Mouse (Mus musculus): ENCODE results near the gene Ciao2b.
"Not testable (repeated sequence)": the region's sequence is repeated elsewhere in the genome, so short reads cannot be mapped to it uniquely, and the experiment has no call there.

Gene Ciao2b

DNA sequence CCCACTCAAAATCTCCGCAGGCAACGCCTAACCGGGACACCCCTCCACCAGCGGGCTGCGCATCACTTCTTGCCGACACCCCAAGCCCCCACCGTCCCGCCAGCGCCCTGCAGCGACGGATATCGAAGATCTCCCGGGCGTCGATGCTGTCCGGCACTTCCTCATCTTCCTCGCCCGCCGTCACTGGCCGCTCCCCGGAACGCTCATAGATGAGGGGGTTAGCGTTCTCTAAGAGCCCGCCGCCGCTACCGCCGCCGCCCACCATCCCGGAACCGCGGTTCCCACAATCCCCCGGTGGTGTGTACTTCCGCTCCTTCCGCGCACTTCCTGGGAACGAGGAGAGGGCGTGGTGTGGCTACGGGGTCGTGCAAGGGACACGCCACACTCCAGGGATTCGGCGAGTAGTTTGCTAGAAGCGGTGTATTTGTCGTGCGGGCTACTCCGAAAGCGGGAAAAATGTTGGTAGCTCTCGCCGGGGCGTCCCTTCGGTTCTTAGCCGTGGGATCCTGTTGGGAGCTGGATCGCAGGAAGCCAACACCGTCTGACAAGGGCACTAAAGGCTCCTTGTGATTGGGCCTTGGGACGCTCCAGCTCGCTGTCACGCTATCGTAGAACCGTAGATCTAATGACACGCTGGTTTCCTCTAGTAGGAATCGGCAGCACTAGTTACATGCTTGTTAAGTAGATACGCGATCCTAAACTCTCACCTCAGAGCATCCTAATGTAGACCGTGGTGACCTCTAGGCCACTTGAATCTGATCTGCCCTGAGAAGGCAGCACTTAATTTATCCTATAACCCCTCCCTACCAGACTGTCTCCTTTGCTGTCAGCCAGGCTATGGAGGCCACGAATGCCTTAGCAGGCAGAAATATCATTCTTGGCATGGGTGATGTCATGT, at the start of gene Ciao2b:
Gene Ciao2b (minus strand): TSS at position 540 of the 898 bp plus-strand sequence.
- DNase-seq (ENCODE audit: low spot score), result peak; percentile 73

GRCm38 (mm10) chr8:104688433-104688832, 46.7 kb upstream of the Ciao2b start:
- DNase-seq (ENCODE audit: low spot score), result no peak

DNA sequence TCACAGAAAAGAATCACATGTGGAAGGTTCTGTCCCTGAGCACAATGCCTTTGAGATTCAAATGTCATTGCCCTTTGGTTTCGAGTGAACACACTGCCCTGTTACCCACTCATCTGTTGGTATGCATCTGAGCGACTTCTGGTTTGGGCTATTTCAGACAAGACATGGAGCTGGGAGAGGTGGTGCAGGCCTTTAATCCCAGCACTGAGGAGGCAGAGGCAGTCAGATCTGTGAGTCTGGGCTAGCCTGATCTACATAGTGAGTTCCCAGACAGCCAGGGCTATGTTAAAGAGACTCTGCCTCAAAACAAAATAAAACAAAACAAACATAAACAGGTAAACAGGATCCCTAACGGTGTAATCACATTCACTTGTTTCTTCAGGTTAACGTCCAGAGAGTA, 13.8 kb upstream of the Ciao2b start:
- DNase-seq (ENCODE audit: low spot score), result no peak

GRCm38 (mm10) chr8:104654984-104655383, 13.2 kb upstream of the Ciao2b start:
- peak; percentile 91 for DNase-seq (ENCODE audit: low spot score)

- DNase-seq (ENCODE audit: low spot score), result not testable (repeated sequence)
Measured at GRCm38 (mm10) chr8:104644187-104644586, 2.4 kb upstream of the Ciao2b start.

DNA sequence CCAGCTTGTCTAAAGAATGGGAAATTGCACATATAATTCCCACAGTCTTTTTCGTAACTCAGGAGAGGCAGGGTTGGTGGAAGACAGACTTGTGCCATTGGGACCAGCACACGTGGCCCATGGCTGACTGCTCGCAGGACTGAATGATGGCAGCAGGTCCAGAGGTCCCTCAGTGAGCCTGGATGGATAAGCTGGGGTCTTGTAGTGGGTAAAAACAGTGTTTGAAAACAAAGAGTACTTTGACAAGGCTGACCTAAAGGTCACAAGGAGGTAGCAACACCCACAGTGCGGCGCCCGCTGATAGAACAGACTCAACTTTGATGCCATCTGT, 524 bp upstream of the Ciao2b start:
- no peak for DNase-seq (ENCODE audit: low spot score)

GRCm38 (mm10) chr8:104640831-104641370, 864 bp downstream of the Ciao2b start:
- DNase-seq (ENCODE audit: low spot score), result no peak

DNA sequence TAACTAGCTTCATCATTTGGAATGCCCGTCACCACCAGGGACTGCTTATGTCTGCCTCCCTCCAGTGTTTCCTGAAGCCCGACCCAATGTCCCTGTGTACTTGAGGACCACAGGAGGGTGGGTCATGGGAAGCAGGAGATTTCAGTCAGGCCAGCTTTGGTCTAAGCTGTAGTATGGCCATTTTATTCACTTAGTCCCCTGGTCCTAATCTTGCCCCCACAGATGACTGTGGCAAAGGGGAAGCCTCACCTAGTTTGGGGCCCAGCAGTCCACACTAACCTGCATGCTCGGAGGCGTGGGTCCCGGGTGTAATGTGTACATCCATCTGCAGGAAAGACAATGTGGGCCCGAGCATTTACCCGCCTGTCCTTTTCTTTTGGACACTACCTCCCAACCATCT, 1.5 kb downstream of the Ciao2b start:
- DNase-seq (ENCODE audit: low spot score), result no peak

DNA sequence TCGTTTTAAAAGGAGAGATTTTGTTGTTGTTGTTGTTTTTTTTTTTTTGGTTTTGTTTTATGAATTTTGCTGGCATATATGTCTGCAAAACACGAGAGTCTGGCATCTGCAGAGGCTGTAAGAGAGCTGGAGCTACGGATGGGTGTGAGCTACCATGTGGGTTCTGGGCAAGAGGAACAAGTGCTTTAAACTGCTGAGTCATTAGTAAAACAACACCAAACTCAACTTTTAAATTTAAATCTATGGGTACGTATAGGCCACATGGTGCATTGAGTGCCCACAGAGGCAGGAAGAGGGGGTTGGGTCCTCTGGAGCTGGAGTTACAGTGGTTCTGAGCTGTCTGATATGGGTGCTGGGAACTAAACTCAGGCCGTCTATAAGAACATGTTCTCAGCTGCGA, 3.8 kb downstream of the Ciao2b start:
- DNase-seq (ENCODE audit: low spot score), result no peak

DNA sequence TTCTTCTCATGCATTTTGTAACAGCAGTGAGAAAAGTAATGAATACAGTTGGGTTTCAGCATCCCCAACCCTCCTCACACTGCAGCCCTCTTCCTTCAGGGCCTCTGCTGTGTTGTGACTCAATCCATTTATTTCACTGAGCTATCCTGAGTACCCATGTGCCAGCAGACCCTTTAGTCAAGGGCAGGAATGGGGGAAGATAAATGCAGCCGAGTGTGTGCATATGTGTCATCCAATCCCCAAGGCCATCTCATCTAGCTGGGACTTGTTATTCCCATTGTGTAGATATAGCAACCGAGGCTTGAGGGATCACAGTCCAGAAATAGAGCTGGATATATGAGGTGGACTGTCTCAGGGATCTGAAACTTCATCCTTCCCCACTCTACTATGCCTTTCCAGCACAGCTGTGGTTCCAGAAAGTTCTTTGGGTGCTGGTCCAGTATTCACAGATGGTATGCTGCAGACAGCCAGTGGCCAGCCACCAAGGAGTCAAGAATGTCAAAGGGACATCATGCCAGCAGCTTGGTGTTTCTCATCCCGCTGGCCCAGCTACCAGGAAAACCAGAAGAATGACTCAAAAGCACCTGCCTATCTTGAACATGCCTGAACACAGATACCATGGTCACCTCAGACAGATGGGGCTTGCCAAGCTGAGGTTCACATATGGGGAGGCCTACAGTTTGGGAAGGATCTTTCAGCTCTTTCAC, 6.6 kb downstream of the Ciao2b start:
- no peak for DNase-seq (ENCODE audit: low spot score)

GRCm38 (mm10) chr8:104633156-104633744, 8.5 kb downstream of the Ciao2b start:
- no peak for DNase-seq (ENCODE audit: low spot score)

DNA sequence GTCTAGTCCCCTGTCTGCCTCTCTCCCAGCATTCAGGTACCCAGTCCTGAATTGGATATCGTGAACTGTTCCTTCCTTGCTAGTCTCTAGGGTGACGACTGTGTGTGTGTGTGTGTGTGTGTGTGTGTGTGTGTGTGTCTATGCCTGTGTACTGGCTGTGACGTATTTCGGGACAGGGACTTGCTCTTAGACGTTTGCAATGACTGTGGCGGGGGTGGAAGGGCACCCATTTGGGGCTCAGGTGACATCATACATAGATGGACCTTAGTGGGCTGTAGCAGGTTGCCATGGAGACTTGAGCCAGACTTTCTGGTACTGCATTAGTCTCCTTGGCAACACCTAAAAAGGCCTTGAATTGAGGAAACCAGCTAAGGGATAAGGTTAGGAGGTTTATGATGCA, 9.3 kb downstream of the Ciao2b start:
- DNase-seq (ENCODE audit: low spot score), result no peak

GRCm38 (mm10) chr8:104631975-104632374, 9.8 kb downstream of the Ciao2b start:
- DNase-seq (ENCODE audit: low spot score), result no peak

DNA sequence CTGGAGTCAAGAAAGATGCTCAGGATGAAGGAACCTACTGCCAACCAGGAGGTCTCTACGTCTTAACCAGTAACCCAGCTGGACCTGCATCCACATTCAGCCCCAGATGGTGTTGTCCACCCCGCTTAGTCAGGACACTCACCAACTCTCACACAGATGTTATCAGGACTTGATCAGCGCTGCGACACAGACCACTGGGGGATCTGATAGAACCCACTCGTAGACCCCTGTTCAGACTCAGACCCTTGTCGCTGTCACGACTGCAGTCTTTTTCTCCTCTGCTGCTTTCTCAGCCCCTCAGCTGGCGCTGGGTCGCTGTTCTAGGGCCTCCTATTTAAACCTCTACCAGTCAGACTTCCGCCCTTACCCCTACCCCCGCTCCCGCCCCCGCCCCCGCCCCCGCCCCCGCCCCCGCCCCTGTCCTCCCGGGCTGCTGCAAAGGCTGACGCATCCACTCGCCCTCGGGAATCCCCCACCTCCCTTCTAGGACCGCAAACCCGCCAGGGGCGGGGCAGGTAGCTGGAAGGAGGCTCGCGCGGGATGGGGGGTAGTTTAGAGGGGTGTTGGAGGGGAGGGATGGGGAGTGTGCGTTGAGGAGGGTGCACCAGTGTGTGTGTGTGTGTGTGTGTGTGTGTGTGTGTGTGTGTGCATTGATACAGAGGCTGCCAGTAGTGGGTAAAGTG, 10.6 kb downstream of the Ciao2b start, which contains the start of gene Rrad:
Gene Rrad (minus strand): TSS at position 347 of the 683 bp plus-strand sequence.
- no peak for DNase-seq (ENCODE audit: low spot score)

GRCm38 (mm10) chr8:104630574-104630973, 11.2 kb downstream of the Ciao2b start:
- DNase-seq (ENCODE audit: low spot score), result no peak

GRCm38 (mm10) chr8:104630111-104630479, 11.7 kb downstream of the Ciao2b start:
- no peak for DNase-seq (ENCODE audit: low spot score)

DNA sequence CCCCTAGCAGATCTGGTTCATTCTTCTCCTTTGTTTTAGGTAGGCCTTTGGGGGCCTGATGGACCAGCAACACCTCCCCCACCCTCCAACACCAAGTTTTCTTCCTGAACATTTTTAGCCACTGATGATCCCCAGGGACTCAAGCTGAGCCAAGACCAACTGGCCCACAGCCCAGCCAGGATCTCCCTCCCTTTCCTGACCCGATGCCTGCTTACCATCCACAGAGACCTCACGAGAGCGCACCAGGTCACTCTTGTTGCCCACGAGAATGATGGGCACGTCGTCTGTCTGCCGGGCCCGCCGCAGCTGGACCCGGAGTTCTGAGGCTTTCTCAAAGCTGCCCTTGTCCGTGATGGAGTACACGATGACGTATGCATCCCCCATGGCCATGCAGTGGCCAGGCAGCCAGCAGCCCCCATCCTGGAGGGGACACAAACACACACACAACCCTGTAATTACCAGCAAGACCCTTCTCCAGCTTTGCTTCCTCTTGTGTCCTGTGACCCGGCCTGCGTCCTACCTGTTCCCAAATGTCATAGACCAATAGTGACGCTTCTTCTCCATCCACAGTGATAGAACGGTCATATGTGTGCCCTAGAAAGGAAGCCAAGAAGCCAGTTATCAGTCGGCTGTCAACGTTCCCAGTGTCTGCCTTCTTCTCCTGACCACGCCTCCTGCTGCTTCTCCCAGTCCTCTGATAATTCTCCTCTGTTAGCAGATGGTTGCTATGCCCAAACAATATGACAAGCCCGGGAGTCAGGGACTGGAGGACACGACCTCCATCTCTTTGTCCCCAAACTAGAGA, 12.3 kb downstream of the Ciao2b start:
- DNase-seq (ENCODE audit: low spot score), result no peak

- DNase-seq (ENCODE audit: low spot score), result no peak
Measured at GRCm38 (mm10) chr8:104628402-104628801, 13.4 kb downstream of the Ciao2b start.

DNA sequence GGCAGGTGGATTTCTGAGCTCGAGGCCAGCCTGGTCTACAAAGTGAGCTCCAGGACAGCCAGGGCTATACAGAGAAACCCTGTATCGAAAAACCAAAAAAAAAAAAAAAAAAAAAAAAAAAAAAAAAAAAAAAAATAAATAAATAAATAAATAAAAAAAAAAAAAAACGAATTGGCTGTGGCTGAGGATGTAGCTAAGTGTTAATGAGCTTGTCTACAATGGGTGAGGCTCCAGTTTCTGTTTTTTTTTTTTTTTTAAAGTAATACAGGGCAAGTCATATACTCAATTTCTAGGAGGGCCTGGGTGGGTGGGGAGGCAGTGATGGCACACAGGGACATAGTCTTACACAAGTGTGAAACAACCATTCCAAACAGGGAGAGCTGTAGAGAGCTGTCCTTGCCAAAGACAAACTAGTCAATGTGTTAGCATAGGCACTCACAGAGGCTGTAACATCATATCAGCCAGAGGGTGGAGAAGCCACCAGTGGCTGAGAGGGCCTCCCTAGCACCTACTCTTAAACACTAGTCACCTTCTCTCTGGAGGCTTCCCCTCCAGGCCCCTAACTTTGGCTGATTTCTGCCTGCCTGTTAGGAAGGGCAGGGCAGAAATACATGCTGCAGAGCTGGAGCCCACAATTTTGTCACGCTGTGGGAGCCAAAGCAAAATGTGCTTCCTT, 14.6 kb downstream of the Ciao2b start:
- DNase-seq (ENCODE audit: low spot score), result no peak

- DNase-seq (ENCODE audit: low spot score), result no peak
Measured at GRCm38 (mm10) chr8:104624161-104624560, 17.6 kb downstream of the Ciao2b start, which contains the start of gene Cdh16. Gene Cdh16 (minus strand): TSS chr8:104624396.

- no peak for DNase-seq (ENCODE audit: low spot score)
Measured at GRCm38 (mm10) chr8:104620765-104621164, 21.0 kb downstream of the Ciao2b start.

All from layer of hippocampus, adult 9-10 months (tissue).